Mouse (Mus musculus): ENCODE data around the gene Btbd8.

Btbd8 gene

GRCm38 (mm10) chr5:107441881-107442280 lies 4.1 kb downstream of the Btbd8 start:
- ChIA-PET CTCF (interaction anchor here in 1 of 4 experiments (0.6 kb wide), 1 partner anchor 71 kb away, joined by 3 read pairs; no protein-coding TSS in a partner anchor), POLR2A (interaction anchor here in 2 of 4 experiments (0.6 to 0.8 kb wide), 3 partner anchors 55 to 261 kb away, joined by 3 to 4 read pairs (median 4); no protein-coding TSS in a partner anchor)

DNA sequence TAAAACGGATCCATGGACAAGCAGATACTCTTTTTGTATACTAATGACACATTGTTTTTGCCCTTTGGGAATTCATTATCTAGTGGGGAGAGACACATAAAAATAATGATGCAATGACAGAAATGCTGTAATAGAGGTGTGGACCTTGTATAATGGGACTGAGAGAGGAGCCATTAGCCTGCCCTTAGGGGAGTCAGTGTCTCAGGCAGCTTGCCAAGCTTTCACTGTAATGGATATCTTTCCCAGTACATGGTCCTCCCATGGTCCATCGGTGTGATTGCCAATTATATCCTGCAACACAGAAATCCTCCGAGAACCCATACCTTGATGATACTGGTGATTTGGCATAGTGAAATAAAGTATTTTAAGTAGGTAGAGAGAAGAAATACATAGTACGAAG lies 6.5 kb downstream of the Btbd8 start:
- POLR2A ChIA-PET = interaction anchor here in 1 of 4 experiments (1.0 kb wide), 1 partner anchor 8 kb away, joined by 4 read pairs; no protein-coding TSS in a partner anchor
- CTCF ChIA-PET = no interaction called here

GRCm38 (mm10) chr5:107447977-107448376 lies 10.2 kb downstream of the Btbd8 start:
- POLR2A ChIA-PET = no interaction called here
- CTCF ChIA-PET = no interaction called here

- CTCF ChIA-PET = no interaction called here
- POLR2A ChIA-PET = interaction anchor here in 2 of 4 experiments (0.6 to 0.7 kb wide), 2 partner anchors 29 to 326 kb away, joined by 3 to 4 read pairs; no protein-coding TSS in a partner anchor
These were observed 11.0 kb downstream of the Btbd8 start for GRCm38 (mm10) chr5:107448784-107449183.

- CTCF ChIA-PET = interaction anchor here in 1 of 4 experiments (0.6 kb wide), 1 partner anchor 33 kb away, joined by 3 read pairs; no protein-coding TSS in a partner anchor
- POLR2A ChIA-PET = interaction anchor here in 2 of 4 experiments (0.6 to 2.1 kb wide), 2 partner anchors 12 to 28 kb away, joined by 3 to 6 read pairs; partner anchors contain the start of gene Btbd8 (in 1 of the 2)
These were observed 11.8 kb downstream of the Btbd8 start for GRCm38 (mm10) chr5:107449620-107450019.

GRCm38 (mm10) chr5:107450299-107450698 lies 12.5 kb downstream of the Btbd8 start:
- CTCF ChIA-PET = no interaction called here
- POLR2A ChIA-PET = interaction anchor here in 1 of 4 experiments (2.1 kb wide), 1 partner anchor 12 kb away, joined by 6 read pairs; the partner anchor contains the start of gene Btbd8

GRCm38 (mm10) chr5:107462147-107463076 lies 24.6 kb downstream of the Btbd8 start:
- CTCF ChIA-PET = no interaction called here
- POLR2A ChIA-PET = interaction anchor here in 1 of 4 experiments (0.6 kb wide), 1 partner anchor 11 kb away, joined by 3 read pairs; no protein-coding TSS in a partner anchor

GRCm38 (mm10) chr5:107466501-107466900 lies 28.7 kb downstream of the Btbd8 start:
- CTCF ChIA-PET = no interaction called here
- POLR2A ChIA-PET = no interaction called here

DNA sequence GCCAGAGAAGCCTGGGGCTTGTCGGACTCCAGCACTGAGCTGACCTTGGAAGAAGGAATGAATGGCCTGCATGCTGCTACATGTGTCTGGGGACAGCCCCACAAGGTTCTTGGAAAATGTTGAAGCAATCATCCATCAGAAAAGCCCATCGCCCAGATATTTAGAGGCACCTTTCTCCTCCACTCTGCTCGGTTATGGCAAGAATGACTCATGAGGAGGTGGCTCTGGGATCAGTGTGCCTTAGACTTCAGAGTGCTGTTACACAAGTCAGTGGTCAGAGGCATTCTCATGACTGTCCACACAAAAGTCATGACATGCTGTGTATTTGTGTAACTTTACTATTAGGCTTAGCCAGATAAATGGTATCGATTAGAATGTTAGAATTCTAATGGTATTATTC lies 29.3 kb downstream of the Btbd8 start:
- CTCF ChIA-PET = no interaction called here
- POLR2A ChIA-PET = no interaction called here

DNA sequence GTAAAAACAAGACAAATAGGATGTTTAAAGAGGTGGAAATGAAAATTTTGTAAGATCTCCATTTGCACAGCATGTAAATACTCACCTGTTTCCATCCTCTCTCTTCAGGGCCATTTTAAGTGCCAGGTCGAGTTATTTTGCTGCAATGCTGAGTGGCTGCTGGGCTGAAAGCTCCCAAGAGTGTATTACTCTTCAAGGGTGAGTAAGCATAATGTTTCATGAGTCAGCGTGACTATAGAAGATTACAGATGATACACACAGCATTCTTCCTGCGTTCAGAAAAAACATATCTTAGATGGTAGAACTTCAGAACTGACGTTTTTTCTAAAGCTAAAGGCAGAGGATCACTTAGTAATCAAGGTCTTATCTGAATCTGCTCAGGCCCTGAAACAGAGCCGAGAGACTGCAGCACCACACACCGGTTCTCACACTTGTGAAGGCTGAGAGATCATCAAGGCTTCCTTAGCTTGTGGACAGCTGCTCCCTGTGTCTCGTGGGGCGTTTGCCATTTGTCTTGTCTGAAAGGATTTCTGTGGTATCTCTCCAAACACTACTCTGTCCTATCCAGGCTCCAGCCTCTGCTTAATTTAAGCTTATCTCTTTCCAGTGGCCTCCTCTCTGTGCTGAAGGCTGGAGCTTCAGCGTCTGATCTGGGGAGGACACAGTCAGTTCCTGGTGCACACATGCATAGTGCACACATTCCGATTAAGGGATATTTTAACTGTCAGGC lies 33.0 kb downstream of the Btbd8 start:
- ChIA-PET CTCF (interaction anchor here in 1 of 4 experiments (0.6 kb wide), 1 partner anchor 382 kb away, joined by 8 read pairs; no protein-coding TSS in a partner anchor), POLR2A (interaction anchor here in 2 of 4 experiments (0.7 kb wide), 2 partner anchors 95 to 112 kb away, joined by 3 read pairs; no protein-coding TSS in a partner anchor)

GRCm38 (mm10) chr5:107480194-107480593 lies 42.4 kb downstream of the Btbd8 start:
- ChIA-PET POLR2A (interaction anchor here in 1 of 4 experiments (1.1 kb wide), 1 partner anchor 31 kb away, joined by 3 read pairs; no protein-coding TSS in a partner anchor), CTCF (interaction anchor here in 1 of 4 experiments (0.6 kb wide), 1 partner anchor 130 kb away, joined by 3 read pairs; no protein-coding TSS in a partner anchor)

DNA sequence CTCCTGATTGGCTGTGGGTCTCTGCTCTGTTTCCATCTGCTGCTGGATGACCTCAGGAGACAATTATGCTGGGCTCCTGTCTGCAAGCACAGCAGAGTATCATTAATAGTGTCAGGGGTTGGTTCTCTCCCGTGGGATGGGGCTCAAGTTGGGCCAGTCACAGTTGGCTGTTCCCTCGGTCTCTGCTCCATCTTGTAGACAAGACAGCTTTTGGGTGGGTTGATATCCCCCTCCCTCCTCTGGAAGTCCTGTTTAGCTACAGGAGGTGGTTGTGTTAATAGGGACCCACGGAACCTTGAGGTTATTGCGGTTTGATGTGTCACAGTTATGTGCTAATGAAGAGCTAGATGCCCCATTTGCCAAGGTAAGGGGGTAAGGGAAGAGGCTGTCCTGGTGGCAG lies 51.2 kb downstream of the Btbd8 start:
- ChIA-PET POLR2A (no interaction called here), CTCF (no interaction called here)

DNA sequence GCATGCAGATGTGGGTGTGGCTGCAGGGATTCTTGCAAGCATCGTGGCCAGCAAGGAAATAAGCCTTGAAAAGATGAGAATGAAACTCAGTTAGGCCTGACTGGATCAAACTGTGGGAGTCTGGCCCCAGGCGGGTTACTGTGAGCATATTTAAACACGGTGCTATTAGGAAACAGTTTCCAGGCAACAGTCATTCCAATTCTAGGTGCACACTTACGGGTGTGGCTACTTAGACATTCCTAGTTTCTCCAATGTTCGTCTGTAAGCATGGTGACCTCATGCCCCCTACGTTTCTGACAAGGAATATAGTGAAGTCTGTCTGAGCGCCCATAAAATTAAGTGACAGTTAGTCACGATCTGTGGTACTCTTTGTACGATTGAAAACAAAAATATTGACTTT lies 53.2 kb downstream of the Btbd8 start:
- ChIA-PET CTCF (no interaction called here), POLR2A (no interaction called here)

DNA sequence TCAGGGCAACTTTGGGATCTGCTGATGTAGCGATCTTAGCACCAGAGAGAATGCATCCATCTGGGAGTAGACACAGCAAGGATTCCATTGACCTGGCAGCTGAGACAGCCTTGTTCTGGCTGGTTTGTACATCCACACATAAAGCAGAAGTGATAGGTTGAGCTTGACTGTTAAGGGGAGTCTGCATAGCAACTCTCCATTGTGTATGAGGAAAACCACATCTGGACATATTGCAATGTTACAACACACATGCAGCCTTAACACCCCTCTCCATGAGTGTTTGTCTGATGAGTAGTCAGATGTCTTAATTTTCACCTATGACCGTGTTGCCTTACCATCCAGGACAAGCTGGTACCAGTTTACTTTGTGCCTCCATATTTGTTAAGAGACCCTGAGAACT lies 54.7 kb downstream of the Btbd8 start:
- CTCF ChIA-PET = no interaction called here
- POLR2A ChIA-PET = no interaction called here

DNA sequence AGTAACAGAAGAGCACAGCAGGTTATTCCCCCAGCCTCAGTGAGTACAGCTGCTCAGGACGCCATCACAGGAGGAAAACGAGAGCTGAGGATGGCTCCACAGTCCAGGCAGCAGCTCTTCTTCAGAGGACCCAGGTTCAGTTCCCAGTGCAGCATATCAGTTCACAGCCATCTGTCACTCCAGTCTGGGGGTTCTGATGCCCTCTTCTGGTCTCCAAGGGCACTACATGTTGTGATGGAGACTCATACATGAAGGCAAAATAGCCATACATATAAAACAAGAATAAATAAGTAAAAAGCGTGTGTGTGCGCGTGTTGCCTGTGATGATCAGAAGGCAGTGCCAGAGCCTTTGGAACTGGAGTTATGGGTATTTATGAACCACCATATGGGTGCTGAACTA lies 57.0 kb downstream of the Btbd8 start:
- POLR2A ChIA-PET = interaction anchor here in 1 of 4 experiments (1.0 kb wide), 1 partner anchor 9 kb away, joined by 3 read pairs; no protein-coding TSS in a partner anchor
- CTCF ChIA-PET = interaction anchor here in 1 of 4 experiments (0.5 kb wide), 1 partner anchor 1104 kb away, joined by 3 read pairs; no protein-coding TSS in a partner anchor

GRCm38 (mm10) chr5:107496047-107496446 lies 58.2 kb downstream of the Btbd8 start:
- POLR2A ChIA-PET = no interaction called here
- CTCF ChIA-PET = no interaction called here

GRCm38 (mm10) chr5:107497519-107498501 lies 60.0 kb downstream of the Btbd8 start:
- CTCF ChIA-PET = interaction anchor here in 2 of 4 experiments (0.5 to 1.0 kb wide), 2 partner anchors 16 to 1107 kb away, joined by 3 read pairs; no protein-coding TSS in a partner anchor

GRCm38 (mm10) chr5:107498806-107499310 lies 61.1 kb downstream of the Btbd8 start:
- POLR2A ChIA-PET = interaction anchor here in 2 of 4 experiments (0.6 to 1.1 kb wide), 2 partner anchors 10 to 14 kb away, joined by 4 to 5 read pairs; no protein-coding TSS in a partner anchor
- CTCF ChIA-PET = interaction anchor here in 1 of 4 experiments (0.8 kb wide), 1 partner anchor 15 kb away, joined by 4 read pairs; no protein-coding TSS in a partner anchor

More at GRCm38 (mm10) chr5:107497519-107498501, 60.0 kb downstream of the Btbd8 start:
- POLR2A ChIA-PET = interaction anchor here in 1 of 4 experiments (0.5 to 0.6 kb wide), 2 partner anchors 56 to 355 kb away, joined by 3 to 5 read pairs; no protein-coding TSS in a partner anchor

All from embryonic stem cell, embryonic (primary cell).